Mouse (Mus musculus): Measurements from ENCODE around the gene Gm38100.

Gene Gm38100

DNA sequence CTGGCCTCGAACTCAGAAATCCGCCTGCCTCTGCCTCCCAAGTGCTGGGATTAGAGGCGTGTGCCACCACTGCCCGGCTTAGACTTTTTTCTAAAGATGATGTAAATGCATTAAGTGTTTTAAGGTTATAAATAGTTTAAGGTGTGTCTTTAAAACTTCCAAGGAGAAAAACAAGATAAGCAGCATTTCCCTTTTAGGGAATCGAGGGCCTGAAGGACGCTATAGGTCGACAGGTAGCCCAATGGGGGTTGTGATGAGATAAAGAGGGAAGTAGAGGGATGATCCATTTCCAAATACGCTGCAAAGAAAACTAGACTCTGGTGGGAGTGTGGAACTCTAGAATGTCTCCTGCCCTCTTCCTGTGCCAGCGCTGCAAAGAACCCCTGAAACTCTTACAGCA lies at the start of gene Gm38100:
Gene Gm38100 (plus strand): TSS at position 301 of the 400 bp plus-strand sequence.
- no peak for DNase-seq (ENCODE audit: low spot score)

- no peak for DNase-seq (ENCODE audit: low spot score)
These were observed 49.4 kb upstream of the Gm38100 start for GRCm38 (mm10) chr1:175870716-175871115.

GRCm38 (mm10) chr1:175872028-175872816 lies 47.9 kb upstream of the Gm38100 start:
- no peak for DNase-seq (ENCODE audit: low spot score)

DNA sequence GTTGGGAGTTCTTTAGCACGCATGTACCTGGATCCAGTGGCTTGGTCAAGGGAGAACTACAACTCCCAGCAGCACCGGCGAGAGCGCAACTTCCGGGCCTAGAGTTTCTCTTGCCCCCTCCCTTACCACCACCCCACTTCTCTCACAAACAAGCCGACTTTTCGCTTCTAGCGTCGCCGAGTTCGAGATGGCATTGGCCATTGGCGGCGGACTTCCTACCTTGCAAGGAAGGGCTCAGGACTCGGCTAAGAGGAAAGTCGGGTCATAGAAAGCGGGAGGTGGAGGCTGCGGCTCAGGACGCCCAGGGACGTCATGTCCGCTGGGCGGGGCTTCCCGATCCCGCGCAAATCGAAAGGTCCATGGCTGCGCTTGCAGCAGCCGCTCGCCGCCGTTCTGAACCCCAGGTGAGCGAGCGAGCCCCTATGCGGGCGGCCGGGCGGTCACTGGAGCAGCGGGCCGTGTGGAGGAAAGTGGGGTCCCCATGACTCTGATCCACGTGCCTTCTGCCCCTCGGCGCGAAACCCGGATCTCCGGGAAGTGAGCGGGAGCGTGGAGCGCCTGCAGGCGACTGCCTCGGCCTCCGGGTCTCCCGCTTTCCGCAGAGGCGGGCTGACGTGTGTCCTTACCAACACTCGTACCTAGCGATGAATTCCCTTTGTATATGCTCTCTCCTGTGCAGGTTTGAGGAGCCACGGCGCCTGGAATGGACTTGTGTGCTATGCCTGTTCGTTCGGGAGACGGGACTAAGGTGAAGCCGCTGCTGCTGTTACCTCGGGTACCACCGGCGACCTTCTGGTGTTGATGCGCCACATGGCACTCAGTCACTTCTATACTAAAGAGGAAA lies 39.5 kb upstream of the Gm38100 start, which contains the start of gene Exo1:
Gene Exo1 (plus strand): TSS at position 129 of the 844 bp plus-strand sequence.
- peak; percentile 73 for DNase-seq (ENCODE audit: low spot score)

- DNase-seq (ENCODE audit: low spot score) = no peak
These were observed 36.7 kb upstream of the Gm38100 start for GRCm38 (mm10) chr1:175883398-175883797.

DNA sequence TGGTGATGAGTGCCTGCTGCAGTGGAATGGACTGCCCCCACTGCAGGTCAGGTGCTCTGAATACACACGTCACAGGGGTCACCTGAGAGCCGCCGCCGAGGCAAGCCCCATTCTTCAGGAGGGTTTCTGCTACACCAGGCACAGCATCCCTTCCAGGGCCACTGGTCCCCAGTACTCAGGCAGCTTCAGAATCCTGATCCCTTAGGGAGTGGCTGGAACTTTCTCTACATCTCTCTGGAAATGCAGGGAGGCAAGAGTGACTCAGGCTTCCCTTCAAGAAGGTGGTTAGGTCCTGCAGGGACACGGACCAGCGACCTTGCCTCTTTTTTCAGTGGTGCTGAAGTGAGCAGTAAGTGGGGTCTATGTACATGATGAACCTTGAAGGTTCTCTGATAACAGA lies 26.9 kb upstream of the Gm38100 start:
- DNase-seq (ENCODE audit: low spot score) = no peak

DNA sequence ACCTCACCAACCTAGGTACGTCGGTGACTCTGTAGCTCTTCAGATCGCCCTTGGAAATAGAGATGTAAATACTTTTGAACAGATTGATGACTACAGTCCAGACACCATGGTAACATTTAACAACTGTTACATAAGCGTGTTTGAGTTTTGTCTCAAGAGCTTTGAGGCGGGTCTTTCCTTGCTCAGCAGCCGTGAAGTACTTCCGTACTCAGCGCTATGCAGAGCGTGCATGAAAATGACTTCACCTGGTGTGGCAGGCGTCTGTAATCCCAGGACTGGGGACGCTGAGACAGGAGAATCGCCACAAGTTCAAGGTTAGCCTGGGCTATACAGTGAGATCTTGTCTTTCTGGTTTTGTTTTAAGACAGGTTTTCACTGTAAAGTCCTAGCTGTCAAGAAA lies 26.4 kb upstream of the Gm38100 start:
- no peak for DNase-seq (ENCODE audit: low spot score)

DNA sequence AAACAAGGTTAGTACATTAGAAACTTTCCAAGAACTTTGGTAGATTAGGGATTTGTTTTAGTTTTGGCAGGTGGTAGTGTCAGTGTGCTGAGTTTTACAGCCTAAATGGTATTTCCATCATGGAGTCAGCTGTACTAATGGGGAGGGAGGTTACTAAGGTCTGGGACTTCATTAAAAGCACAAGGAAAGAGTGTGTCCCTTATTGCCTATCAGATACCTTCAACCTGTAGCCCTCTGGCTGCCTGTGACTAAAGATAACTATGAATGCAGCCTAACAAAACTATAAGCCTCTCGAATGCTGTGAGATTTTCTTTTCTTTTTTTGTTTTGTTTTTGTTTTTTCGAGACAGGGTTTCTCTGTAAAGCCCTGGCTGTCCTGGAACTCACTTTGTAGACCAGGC lies 8.9 kb upstream of the Gm38100 start:
- DNase-seq (ENCODE audit: low spot score) = no peak

DNA sequence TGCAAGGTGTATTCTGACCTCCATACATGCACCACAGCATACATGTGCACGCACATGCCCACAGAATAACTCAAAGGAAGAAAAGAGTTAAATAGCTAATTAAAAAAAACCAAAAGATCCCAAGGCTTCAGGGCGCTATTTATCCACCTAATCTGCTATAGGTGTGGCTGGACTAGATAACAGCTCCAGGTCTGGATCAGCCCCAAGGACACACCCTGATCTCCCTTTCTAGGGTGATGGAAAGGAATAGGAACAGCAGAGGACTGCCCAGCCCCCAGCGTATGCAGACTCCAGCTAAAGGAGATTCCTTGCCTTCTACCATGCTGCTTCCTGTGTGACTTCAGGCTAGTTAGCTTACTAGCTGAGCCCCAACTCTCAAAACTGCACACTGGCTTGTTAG lies 8.1 kb upstream of the Gm38100 start:
- DNase-seq (ENCODE audit: low spot score) = no peak

- no peak for DNase-seq (ENCODE audit: low spot score)
These were observed 6.3 kb upstream of the Gm38100 start for GRCm38 (mm10) chr1:175913728-175914303.

GRCm38 (mm10) chr1:175921091-175921490 lies 962 bp downstream of the Gm38100 start:
- DNase-seq (ENCODE audit: low spot score) = no peak

DNA sequence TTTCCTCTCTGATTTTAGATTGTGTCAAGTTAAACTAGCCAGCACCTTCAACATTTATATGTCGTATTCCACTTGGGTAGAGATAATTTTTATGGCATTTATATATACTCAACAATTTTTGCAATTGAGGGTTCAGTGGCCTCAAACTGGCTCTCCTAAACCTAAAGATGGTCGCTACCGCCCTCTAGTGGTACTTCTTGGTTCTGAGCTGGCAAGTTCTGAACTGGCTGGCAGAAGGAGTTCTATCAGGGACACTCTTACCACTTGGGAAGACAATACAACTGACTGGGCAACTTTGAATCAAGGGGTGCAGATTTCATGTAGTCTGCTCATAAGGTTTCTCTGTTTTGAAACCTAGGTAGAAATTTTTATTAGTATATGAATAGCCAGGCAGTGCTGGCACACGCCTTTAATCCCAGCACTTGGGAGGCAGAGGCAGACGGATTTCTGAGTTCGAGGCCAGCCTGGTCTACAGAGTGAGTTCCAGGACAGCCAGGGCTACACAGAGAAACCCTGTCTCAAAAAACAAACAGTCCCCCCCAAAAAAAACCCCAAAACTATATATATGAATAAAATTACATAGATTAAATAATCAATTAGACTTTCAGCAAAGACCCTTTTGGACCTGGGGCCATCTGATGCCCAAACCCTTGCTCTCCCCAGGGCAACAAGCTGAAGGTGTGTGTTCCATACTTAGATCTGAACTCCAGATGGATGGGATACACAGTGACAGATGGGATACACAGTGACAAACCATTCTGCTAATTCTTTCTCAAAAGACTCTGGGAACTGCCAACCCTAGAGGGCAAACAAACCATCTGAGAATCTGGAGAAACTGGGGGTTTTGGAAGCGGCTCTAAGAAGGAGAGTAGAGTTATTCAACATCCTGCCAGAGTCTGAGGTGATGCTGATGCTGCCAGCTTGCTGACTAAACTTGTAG lies 4.0 kb downstream of the Gm38100 start:
- DNase-seq (ENCODE audit: low spot score) = peak; percentile 74

GRCm38 (mm10) chr1:175931391-175931790 lies 11.3 kb downstream of the Gm38100 start:
- DNase-seq (ENCODE audit: low spot score) = no peak

- DNase-seq (ENCODE audit: low spot score) = peak; percentile 68
These were observed 16.2 kb downstream of the Gm38100 start for GRCm38 (mm10) chr1:175936282-175936737.

GRCm38 (mm10) chr1:175938731-175939130 lies 18.6 kb downstream of the Gm38100 start:
- no peak for DNase-seq (ENCODE audit: low spot score)

DNA sequence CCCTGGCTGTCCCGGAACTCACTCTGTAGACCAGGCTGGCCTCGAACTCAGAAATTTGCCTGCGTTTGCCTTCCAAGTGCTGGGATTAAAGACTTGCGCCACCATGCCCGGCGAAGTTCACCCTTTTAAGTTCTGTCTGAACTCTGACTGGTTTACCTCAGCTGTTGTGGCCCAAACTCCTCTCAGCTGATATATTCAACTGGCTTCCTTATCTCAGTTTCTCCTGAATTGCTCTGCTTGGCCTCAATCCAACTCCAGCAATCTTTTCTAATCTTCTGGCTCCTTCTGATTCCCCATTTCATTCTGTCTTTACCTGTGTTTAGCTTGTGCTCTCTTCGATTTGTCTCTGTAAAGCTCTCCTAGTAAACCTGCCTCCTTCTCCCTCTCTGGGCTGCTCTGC lies 23.0 kb downstream of the Gm38100 start:
- no peak for DNase-seq (ENCODE audit: low spot score)

GRCm38 (mm10) chr1:175946718-175947315 lies 26.7 kb downstream of the Gm38100 start:
- no peak for DNase-seq (ENCODE audit: low spot score)

DNA sequence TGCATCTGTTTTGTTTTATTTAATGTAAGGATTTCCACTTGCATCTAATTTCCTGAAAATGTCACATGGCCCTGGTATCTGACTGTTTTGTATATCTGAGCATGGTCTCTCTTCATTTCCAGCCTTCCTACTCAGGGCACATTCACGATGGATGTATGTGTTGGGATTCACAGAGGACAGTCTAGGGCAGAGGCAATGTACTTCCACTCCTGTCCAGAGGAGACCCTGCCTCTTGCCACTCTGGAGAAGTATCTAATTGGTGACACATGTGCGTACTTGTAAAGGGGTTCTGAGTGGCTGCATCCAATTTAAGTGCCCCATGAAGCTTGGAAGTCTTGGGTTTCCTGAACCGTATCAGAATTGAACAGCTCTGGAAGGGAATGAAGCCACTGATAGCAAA lies 30.3 kb downstream of the Gm38100 start:
- DNase-seq (ENCODE audit: low spot score) = no peak

GRCm38 (mm10) chr1:175950851-175951250 lies 30.7 kb downstream of the Gm38100 start:
- no peak for DNase-seq (ENCODE audit: low spot score)

DNA sequence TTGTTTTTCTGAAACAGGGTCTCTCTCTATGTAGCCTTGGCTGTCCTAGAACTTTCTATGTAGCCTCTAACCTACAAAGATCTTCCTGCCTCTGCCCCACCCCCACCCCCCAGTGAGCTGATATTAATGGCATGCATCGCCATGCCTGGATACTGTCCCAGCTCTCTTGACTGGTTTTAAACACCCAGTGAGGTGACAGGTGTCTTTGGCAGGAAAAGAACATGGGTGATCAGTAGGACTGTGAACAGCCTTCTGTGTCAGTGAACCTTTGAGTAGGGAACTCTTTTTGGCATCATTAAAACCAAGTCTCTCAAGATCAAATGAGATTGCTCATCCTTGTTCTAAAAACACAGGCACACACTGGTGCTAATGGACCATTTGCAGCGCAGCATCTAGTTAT lies 41.7 kb downstream of the Gm38100 start:
- no peak for DNase-seq (ENCODE audit: low spot score)

All from ovary, postnatal 14 days (tissue).